In genomic region chr19:56439072-56439434, GRCm38 (mm10) we compare ENCODE assay signal across 12 mouse cellular contexts. TPM values are rescaled to one million over a fixed set of nuclear protein-coding genes. Genes with fewer than 3 reads are reported as not detected.
A peak's percentile ranks its signal among the peaks of the same experiment; 100 is the strongest.
DNase-seq lines count a peak whose midpoint lies in the region; ATAC-seq lines count a peak whose summit lies in the region.
"Had no signal": no experiment of that assay in that cellular context is flagged by ENCODE, and none has a peak within 500 bp of the region (broad histone marks: within the 10 kb centered on the region; RNA-seq: fewer than 3 reads in every experiment).

No protein-coding gene starts in this region.

- intact Hi-C loops in left cerebral cortex, postnatal 25 days (cut with DNase I) = no loop called here

- H3K9me3 ChIP-seq in midbrain, embryonic 11.5 days (ENCODE audit: control insufficient read depth, low read length) = no peaks in the 10 kb centered on the region
- no peaks in the 10 kb centered on the region for H3K9me3 ChIP-seq in midbrain, embryonic 16.5 days (replicated peaks; ENCODE audit: control insufficient read depth, low read length, poor library complexity, severe bottlenecking)
- no peaks in the 10 kb centered on the region for H3K9me3 ChIP-seq in erythroblast, embryonic 14.5 days (ENCODE audit: control insufficient read depth, low read length)
- no peaks in the 10 kb centered on the region for H3K9me3 ChIP-seq in liver, embryonic 12.5 days (replicated peaks)
- H3K9me3 ChIP-seq: hindbrain, embryonic 12.5 days had no signal

- WGBS in midbrain, embryonic 11.5 days = 90% methylated on average over 6 of the region's 6 CpGs
- WGBS in midbrain, embryonic 16.5 days = 90% methylated on average over 6 of the region's 6 CpGs
- WGBS in liver, embryonic 12.5 days (ENCODE audit: insufficient replicate concordance) = 13% methylated on average over 6 of the region's 6 CpGs

- no peaks in the 10 kb centered on the region for H3K27me3 ChIP-seq in midbrain, embryonic 11.5 days (ENCODE audit: control insufficient read depth, insufficient read depth, low read length)
- H3K27me3 ChIP-seq in midbrain, embryonic 16.5 days (ENCODE audit: control insufficient read depth, insufficient read depth, low read depth, low read length) = no peaks in the 10 kb centered on the region
- no peaks in the 10 kb centered on the region for H3K27me3 ChIP-seq in erythroblast, embryonic 14.5 days (ENCODE audit: control insufficient read depth)
- no peaks in the 10 kb centered on the region for H3K27me3 ChIP-seq in liver, embryonic 12.5 days (replicated peaks)
- H3K27me3 ChIP-seq: hindbrain, embryonic 12.5 days had no signal

- no peak overlapping the region for H3K4me3 ChIP-seq in midbrain, embryonic 11.5 days (ENCODE audit: low read depth, low read length)
- no peak overlapping the region for H3K4me3 ChIP-seq in midbrain, embryonic 16.5 days (ENCODE audit: low read depth, low read length)
- peak overlapping the region; percentile 1 for H3K4me3 ChIP-seq in erythroblast, embryonic 14.5 days (replicated peaks)
- no peak overlapping the region for H3K4me3 ChIP-seq in liver, embryonic 12.5 days
- H3K4me3 ChIP-seq: hindbrain, embryonic 12.5 days had no signal

- H3K4me1 ChIP-seq in midbrain, embryonic 11.5 days (ENCODE audit: control insufficient read depth, insufficient read depth, low read length) = no peaks in the 10 kb centered on the region
- H3K4me1 ChIP-seq in midbrain, embryonic 16.5 days (ENCODE audit: control insufficient read depth, insufficient read depth, low read length) = no peaks in the 10 kb centered on the region
- peaks cover 39% of the 10 kb centered on the region for H3K4me1 ChIP-seq in erythroblast, embryonic 14.5 days (ENCODE audit: control insufficient read depth)
- peaks cover 29% of the 10 kb centered on the region for H3K4me1 ChIP-seq in liver, embryonic 12.5 days

- no peak overlapping the region for H3K9ac ChIP-seq in midbrain, embryonic 11.5 days (ENCODE audit: low read length)
- no peak overlapping the region for H3K9ac ChIP-seq in midbrain, embryonic 16.5 days (ENCODE audit: low read depth, low read length)
- peak overlapping the region; percentile 37; the same call in 1 of the 2 replicates for H3K9ac ChIP-seq in liver, embryonic 12.5 days
- H3K9ac ChIP-seq: hindbrain, embryonic 12.5 days had no signal

- DNase-seq in midbrain, embryonic 11.5 days (ENCODE audit: low spot score, missing footprints) = peak; percentile 73
- no peak for DNase-seq in left cerebral cortex, postnatal 25 days (ENCODE audit: low spot score in 2 of 2)
- DNase-seq in layer of hippocampus, postnatal 14 days (ENCODE audit: low spot score in 2 of 2) = no peak
- DNase-seq: adrenal gland, postnatal 25 days; cerebellum, adult 9-10 months had no signal

- ATAC-seq in midbrain, embryonic 11.5 days (ENCODE audit: low FRiP score) = no peak
- no peak for ATAC-seq in midbrain, embryonic 16.5 days
- peak; percentile 97 for ATAC-seq in liver, embryonic 12.5 days
- no peak for ATAC-seq in megakaryocyte, adult 5-6 weeks (ENCODE audit: poor library complexity, severe bottlenecking)

- H3K36me3 ChIP-seq in midbrain, embryonic 11.5 days (ENCODE audit: control insufficient read depth, insufficient read depth, low read length) = no peaks in the 10 kb centered on the region
- no peaks in the 10 kb centered on the region; the same call in 1 of the 2 replicates for H3K36me3 ChIP-seq in midbrain, embryonic 16.5 days (ENCODE audit: control insufficient read depth, insufficient read depth, low read length)
- peaks cover 60% of the 10 kb centered on the region for H3K36me3 ChIP-seq in erythroblast, embryonic 14.5 days (ENCODE audit: control insufficient read depth)
- H3K36me3 ChIP-seq in liver, embryonic 12.5 days = peaks cover 42% of the 10 kb centered on the region
- H3K36me3 ChIP-seq: hindbrain, embryonic 12.5 days had no signal

- H3K4me2 ChIP-seq in midbrain, embryonic 11.5 days = no peak overlapping the region
- no peak overlapping the region for H3K4me2 ChIP-seq in midbrain, embryonic 16.5 days (ENCODE audit: low read length)
- peak overlapping the region; percentile 41 for H3K4me2 ChIP-seq in liver, embryonic 12.5 days
- H3K4me2 ChIP-seq: hindbrain, embryonic 12.5 days had no signal

- H3K27ac ChIP-seq in midbrain, embryonic 11.5 days (ENCODE audit: low read depth, low read length) = no peak overlapping the region
- H3K27ac ChIP-seq in midbrain, embryonic 16.5 days (ENCODE audit: low read length) = no peak overlapping the region
- H3K27ac ChIP-seq in liver, embryonic 12.5 days = peak overlapping the region; percentile 83
- H3K27ac ChIP-seq: hindbrain, embryonic 12.5 days had no signal

RNA-seq across cellular contexts. Expression of gene Plekhs1, which starts 22.4 kb away (rescaled TPM):
- polyA plus RNA-seq in midbrain, embryonic 11.5 days (2014; fragmentation: Nextera tagmentation; extraction: Ambion mirVana) = 0.10 and 0.19 TPM in 2 replicates
- polyA plus RNA-seq in midbrain, embryonic 16.5 days (2015; fragmentation: Nextera tagmentation; extraction: Ambion mirVana) = 0.09 and 0.29 TPM in 2 replicates
- not detected in 2 replicates for polyA plus RNA-seq in erythroblast, embryonic 14.5 days (2012)
- not detected in 2 replicates for polyA plus RNA-seq in liver, embryonic 12.5 days (2016; fragmentation: Nextera tagmentation; extraction: Ambion mirVana)
- total RNA-seq in megakaryocyte, adult 5-6 weeks (2015) = 0.14 TPM in 1 of 2 replicates, not detected in the other
- total RNA-seq in megakaryocyte, adult 5-6 weeks (2017) = 0.07 TPM in 1 of 2 replicates, not detected in the other
- 1 to 10 TPM in 1 of 2 experiments, under 1 TPM in 1; 0.96 to 1.1 TPM for total RNA-seq in left cerebral cortex, postnatal 25 days (2021)
- total RNA-seq in layer of hippocampus, postnatal 14 days (2021) = 1 to 10 TPM in 1 of 2 experiments, under 1 TPM in 1; 0.45 to 1.1 TPM
- total RNA-seq: granulocyte monocyte progenitor cell, adult 5-6 weeks; monocyte, adult 5-6 weeks had no signal

RNA-seq across cellular contexts. Expression of gene Casp7, which starts 42.1 kb away (rescaled TPM):
- 13.9 and 20.3 TPM in 2 replicates for polyA plus RNA-seq in midbrain, embryonic 11.5 days (2014; fragmentation: Nextera tagmentation; extraction: Ambion mirVana)
- polyA plus RNA-seq in midbrain, embryonic 16.5 days (2015; fragmentation: Nextera tagmentation; extraction: Ambion mirVana) = 22.2 and 26.0 TPM in 2 replicates
- 0.47 and 0.57 TPM in 2 replicates for polyA plus RNA-seq in erythroblast, embryonic 14.5 days (2012)
- 16.8 and 17.6 TPM in 2 replicates for polyA plus RNA-seq in liver, embryonic 12.5 days (2016; fragmentation: Nextera tagmentation; extraction: Ambion mirVana)
- 35.8 and 41.4 TPM in 2 replicates for total RNA-seq in megakaryocyte, adult 5-6 weeks (2015)
- 30.3 and 31.4 TPM in 2 replicates for total RNA-seq in megakaryocyte, adult 5-6 weeks (2017)
- 1 to 10 TPM; 3.5 to 3.8 TPM for total RNA-seq in left cerebral cortex, postnatal 25 days (2021)
- total RNA-seq in layer of hippocampus, postnatal 14 days (2021) = 1 to 10 TPM; 5.1 to 6.3 TPM

RNA-seq across cellular contexts. Expression of gene Nrap, which starts 49.2 kb away (rescaled TPM):
- polyA plus RNA-seq in midbrain, embryonic 11.5 days (2014; fragmentation: Nextera tagmentation; extraction: Ambion mirVana) = 0.16 and 0.29 TPM in 2 replicates
- polyA plus RNA-seq in midbrain, embryonic 16.5 days (2015; fragmentation: Nextera tagmentation; extraction: Ambion mirVana) = 0.97 and 1.3 TPM in 2 replicates
- 0.01 TPM in 1 of 2 replicates, not detected in the other for polyA plus RNA-seq in erythroblast, embryonic 14.5 days (2012)
- polyA plus RNA-seq in liver, embryonic 12.5 days (2016; fragmentation: Nextera tagmentation; extraction: Ambion mirVana) = 0.10 and 0.13 TPM in 2 replicates
- total RNA-seq in megakaryocyte, adult 5-6 weeks (2015) = 0.02 TPM in 1 of 2 replicates, not detected in the other
- 0.04 and 0.12 TPM in 2 replicates for total RNA-seq in megakaryocyte, adult 5-6 weeks (2017)
- under 1 TPM; 0.64 to 0.69 TPM for total RNA-seq in left cerebral cortex, postnatal 25 days (2021)
- total RNA-seq in layer of hippocampus, postnatal 14 days (2021) = under 1 TPM; 0.14 to 0.25 TPM
- total RNA-seq: monocyte, adult 5-6 weeks had no signal
